Mouse (Mus musculus) cerebellum, adult 11 months (tissue): ENCODE measurements around the gene Nkd2.

Experiments
- DNase-seq: peaks from one replicate; pipeline ENCODE4 v3.0.0; 2022

Nkd2 gene

DNA sequence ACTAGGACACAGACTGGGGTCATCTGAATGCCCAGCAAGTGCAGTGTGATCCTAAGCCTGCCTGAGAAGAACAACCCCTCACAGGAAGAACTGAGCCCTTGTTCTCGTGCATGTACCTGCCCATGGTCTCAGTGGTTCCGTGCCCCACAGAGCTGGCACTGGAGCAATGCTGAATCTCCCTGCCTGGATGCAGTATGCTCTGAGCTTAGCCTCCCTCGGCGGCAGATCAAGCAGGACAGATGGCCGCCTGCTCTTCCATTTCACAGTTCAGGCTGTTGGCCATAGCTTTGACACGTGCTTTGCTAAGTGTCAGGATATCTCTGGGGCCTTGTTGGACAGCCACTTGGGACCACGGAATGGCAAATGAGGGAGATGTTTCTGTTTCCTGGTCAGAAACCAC lies 33.2 kb downstream of the Nkd2 start:
- peak; percentile 8 for DNase-seq

DNA sequence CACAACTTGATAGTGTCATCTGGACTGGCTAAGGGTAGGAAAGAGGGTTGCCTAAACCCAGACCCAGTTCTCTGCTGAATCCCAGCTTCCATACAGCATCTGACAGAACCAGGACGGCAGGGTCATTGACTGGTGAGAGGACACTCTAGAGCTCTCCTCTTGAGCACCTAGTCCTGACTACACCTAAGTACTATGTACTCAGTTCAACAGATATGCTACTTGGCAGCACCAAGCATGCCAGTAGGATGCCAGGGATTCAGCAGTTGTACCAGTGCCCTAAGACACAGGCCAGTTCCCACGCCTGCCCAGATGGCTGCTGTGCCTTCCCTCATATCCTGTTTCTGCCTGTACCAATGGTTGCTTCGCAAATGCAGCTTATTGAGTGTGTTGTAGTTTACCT lies 34.5 kb downstream of the Nkd2 start:
- DNase-seq = no peak

- DNase-seq = no peak
Observed at GRCm38 (mm10) chr13:73804914-73805313, 42.5 kb downstream of the Nkd2 start.

GRCm38 (mm10) chr13:73803450-73804178 lies 43.8 kb downstream of the Nkd2 start:
- no peak for DNase-seq

- no peak for DNase-seq
Observed at GRCm38 (mm10) chr13:73799110-73799509, 48.3 kb downstream of the Nkd2 start.

- no peak for DNase-seq
Observed at GRCm38 (mm10) chr13:73793171-73793570, 54.3 kb downstream of the Nkd2 start.

- DNase-seq = no peak
Observed at GRCm38 (mm10) chr13:73792176-73792575, 55.3 kb downstream of the Nkd2 start.

DNA sequence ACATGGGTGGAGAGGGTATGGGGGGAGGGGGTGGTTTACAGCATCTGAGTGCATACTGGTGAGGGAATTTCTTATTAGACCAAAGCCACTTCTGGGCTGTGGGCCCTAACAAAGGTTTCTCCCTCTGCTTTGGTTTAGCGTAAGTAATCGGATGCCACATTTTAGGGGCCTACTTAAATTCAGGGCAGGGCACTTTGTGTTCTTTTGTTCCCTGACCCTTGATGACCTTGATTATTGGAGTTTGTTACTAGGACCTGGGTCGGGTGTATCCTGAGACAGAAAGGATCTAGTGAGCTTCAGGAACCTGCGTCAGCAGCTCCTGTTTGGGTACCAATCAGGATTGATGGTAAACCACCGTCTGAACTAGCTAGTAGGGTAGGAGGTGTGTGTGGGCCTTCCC lies 64.9 kb downstream of the Nkd2 start:
- DNase-seq = no peak

DNA sequence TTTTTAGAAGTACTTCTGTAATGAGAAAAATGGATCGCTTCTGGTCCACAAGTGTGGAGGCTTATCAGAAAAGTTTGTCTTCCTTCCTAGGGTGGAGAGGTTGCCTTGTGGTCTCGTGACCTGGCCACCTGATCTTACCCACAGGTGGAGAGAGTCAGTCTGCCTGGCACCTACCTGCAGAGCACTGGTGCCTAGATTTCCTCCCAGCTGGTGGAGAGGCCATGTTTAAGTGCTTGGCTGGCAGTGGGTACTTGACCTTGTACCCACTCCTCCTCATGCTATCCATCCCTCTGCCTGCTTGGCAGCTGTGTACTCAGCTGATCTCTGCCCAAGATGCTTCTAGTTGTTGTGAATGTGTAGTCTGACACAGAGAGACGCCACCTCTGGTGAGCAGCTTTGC lies 69.9 kb downstream of the Nkd2 start:
- DNase-seq = no peak

DNA sequence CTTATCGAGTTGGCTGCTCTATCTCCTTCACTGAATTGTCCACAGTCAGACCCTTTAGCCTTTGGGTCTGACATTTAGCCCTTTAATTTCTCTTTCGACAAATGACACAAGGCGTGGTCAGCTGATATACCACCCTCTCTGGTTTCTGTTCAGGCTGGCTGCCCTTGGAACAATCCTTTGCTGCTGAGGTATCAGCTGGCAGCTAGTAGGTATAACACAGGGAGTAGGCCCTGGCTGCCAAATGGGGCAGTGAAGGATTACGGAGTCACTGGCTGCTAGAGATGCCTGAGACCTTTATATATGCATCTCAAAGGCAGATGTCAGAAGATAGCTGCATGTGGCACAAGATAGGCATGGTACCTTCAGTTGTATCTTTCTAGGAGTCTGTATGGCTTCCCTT lies 71.6 kb downstream of the Nkd2 start:
- no peak for DNase-seq

DNA sequence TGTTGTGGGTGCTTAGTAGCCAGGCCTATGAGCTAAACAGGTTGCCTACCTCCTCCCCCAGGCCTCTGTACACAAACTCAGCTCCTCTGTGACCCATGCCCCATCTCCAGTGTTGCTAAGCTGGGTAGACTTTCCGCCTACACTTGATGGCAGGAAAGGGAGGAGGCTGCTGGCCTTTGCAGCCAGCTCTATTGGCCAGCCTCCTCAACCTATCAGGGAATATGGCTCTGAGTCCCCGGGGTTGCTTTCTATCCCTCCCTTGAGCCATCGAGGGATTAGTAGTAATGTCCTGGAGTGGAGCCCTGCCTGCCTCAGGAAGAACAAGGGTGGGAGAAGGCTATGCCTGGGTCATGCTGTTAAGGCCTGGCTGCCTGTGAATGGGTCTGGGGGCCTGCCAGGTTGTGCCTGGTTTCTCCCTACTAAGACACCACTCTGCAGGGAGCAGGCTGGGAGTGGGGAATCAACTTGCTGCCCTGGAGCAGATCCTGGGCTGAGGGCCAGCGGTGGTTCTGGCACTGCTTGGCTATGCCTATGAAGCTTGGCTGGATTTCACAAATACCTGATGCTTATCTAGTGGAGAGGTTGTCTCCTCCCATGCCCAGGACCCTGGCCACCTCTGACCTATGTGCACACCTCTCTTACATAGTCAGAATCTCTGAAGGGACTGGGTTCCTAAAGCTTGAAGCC lies 73.8 kb downstream of the Nkd2 start:
- no peak for DNase-seq

DNA sequence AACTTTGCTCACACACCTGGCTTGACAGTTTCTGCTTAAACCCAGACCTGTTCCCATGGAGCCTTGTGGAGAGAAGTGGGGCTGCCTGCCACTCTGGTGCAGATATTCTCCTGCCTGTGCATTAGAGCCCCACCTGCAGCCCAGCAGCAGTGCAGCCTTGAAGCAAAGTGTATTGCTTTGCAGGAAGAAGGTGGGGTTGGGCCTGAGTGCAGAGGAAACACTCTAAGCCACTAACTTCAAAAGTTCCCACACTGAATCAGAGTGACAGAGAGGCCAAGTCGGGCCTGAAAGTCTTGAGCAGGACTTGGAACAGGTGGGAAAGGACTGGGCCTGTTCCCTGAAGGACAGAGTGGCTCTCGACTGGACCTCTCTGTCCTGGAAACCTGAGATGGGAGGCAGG lies 74.8 kb downstream of the Nkd2 start:
- no peak for DNase-seq

- no peak for DNase-seq
Observed at GRCm38 (mm10) chr13:73771131-73771530, 76.3 kb downstream of the Nkd2 start.

DNA sequence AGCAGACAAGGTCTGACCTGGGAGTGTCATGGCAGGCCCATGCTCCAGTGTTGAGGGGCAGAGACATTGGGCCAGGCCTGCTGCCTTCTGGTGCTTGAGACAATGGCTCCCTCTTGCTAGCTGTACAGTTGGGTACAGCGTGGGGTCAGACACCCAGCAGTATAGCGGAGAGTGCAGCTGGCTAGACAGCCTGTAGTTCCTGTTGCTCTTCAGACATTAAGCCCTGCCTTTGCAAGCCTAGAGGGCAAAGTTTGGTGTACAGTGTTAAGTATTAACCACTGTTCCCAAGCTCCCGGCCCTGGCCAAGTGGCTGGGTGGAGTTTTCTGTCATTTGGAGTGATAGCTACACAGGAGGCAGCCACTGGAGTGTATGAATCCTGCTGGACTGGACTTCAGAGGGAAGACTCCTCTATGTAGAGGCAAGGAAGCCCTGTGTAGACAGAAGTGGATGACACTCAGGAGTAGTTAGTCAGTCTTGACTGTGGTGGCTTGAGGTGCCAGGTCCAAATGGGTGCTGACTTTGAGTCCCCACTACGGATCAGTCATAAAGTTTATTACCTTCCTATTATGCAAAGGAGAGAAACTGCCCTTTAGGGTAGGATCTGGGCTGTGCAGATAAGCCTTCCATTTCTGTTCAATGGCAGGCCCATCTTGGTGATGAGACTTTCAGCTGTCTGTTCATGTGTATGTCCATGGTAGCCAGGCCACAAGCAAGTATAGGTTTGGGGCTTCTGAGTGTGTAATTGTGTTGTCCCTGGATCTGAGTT lies 77.3 kb downstream of the Nkd2 start:
- DNase-seq = no peak
